Mouse (Mus musculus) lung, embryonic 14.5 days (tissue): ENCODE data around the gene Alpk1. TPM values are rescaled to one million over a fixed set of nuclear protein-coding genes. Genes with fewer than 3 reads are reported as not detected.

Experiments
- ATAC-seq: fragments of 200-750 bp; cut with Nextera tagmentation; 2 replicates; pipeline ENCODE4 v1.8.0; 2017; ENCODE audit warnings: mild to moderate bottlenecking, moderate TSS enrichment, moderate library complexity; ENCODE audit not compliant: insufficient read depth
- DNase-seq: peaks from one replicate; pipeline ENCODE4 v3.0.0-alpha.2; 2015
- H3K27ac ChIP-seq: fragments of 300-500 bp; sonication (generic); 2 replicates; pipeline ENCODE4 v1.5.1; 2014; ENCODE audit warnings: low read depth, mild to moderate bottlenecking, moderate library complexity
- H3K27me3 ChIP-seq: fragments of 300-500 bp; sonication (generic); 2 replicates; pipeline ENCODE4 v1.6.1; 2014; ENCODE audit warnings: low read length, control low read depth; ENCODE audit not compliant: insufficient read depth
- H3K36me3 ChIP-seq: fragments of 300-500 bp; sonication (generic); 2 replicates; pipeline ENCODE4 v1.6.1; 2014; ENCODE audit warnings: control low read depth; ENCODE audit not compliant: insufficient read depth
- H3K4me1 ChIP-seq: fragments of 300-500 bp; sonication (generic); 2 replicates; pipeline ENCODE4 v1.6.1; 2014; ENCODE audit warnings: antibody characterized with exemption, control low read depth; ENCODE audit not compliant: insufficient read depth
- H3K4me2 ChIP-seq: fragments of 300-500 bp; sonication (generic); 2 replicates; pipeline ENCODE4 v1.6.1; 2014; ENCODE audit warnings: mild to moderate bottlenecking
- H3K4me3 ChIP-seq: fragments of 300-500 bp; sonication (generic); 2 replicates; pipeline ENCODE4 v1.5.1; 2014; ENCODE audit warnings: low read depth, low read length
- H3K9ac ChIP-seq: fragments of 300-500 bp; sonication (generic); 2 replicates; pipeline ENCODE4 v1.6.1; 2014
- H3K9me3 ChIP-seq: fragments of 300-500 bp; sonication (generic); 2 replicates; pipeline ENCODE4 v1.6.1; 2016; ENCODE audit warnings: low read depth, low read length, control low read depth
- CTCF ChIP-seq: IDR thresholded peaks from 2 replicates; pipeline ENCODE4 v1.5.1; 2016; ENCODE audit warnings: antibody characterized with exemption, low read depth
- WGBS: fragments of 180-500 bp; shearing (Covaris S2); extraction: QIAGEN DNeasy Blood & Tissue Kit; methylation state at CpG from one replicate; pipeline ENCODE4 v1.1.7; 2014; 5-methylcytosine and 5-hydroxymethylcytosine counted together
- polyA plus RNA-seq: library from polyadenylated mRNA; unstranded; fragments of >200 nt; fragmentation: Nextera tagmentation; extraction: Ambion mirVana; gene quantifications from 2 replicates; pipeline ENCODE4 v1.2.1, GENCODE M21; 2014

The Alpk1 gene
- polyA plus RNA-seq, 1 experiment from 2014 or later, result 1.3 TPM

GRCm38 (mm10) chr3:127633080-127634032 is 147.0 kb downstream of the Alpk1 start, which contains the start of gene Neurog2:
Gene Neurog2 (plus strand): TSS chr3:127633135.
- DNase-seq (peak; percentile 44), ATAC-seq (peak; percentile 42)
- peaks cover 95% of the 10 kb centered on the region for H3K27me3 ChIP-seq
- H3K9me3 ChIP-seq, result no peaks in the 10 kb centered on the region
- under 1% methylated on average over 90 of the region's 92 CpGs for WGBS
- no peak within 1 kb of the TSS for H3K27ac ChIP-seq
- H3K4me1 ChIP-seq, result peaks cover 13% of the 10 kb centered on the region
- H3K4me2 ChIP-seq, result peak within 1 kb of the TSS; percentile 76
- no peak within 1 kb of the TSS for H3K9ac ChIP-seq
- no peaks in the 10 kb centered on the region for H3K36me3 ChIP-seq
- TF ChIP-seq CTCF, result no peak
- H3K4me3 ChIP-seq, result peak within 1 kb of the TSS; percentile 41

DNA sequence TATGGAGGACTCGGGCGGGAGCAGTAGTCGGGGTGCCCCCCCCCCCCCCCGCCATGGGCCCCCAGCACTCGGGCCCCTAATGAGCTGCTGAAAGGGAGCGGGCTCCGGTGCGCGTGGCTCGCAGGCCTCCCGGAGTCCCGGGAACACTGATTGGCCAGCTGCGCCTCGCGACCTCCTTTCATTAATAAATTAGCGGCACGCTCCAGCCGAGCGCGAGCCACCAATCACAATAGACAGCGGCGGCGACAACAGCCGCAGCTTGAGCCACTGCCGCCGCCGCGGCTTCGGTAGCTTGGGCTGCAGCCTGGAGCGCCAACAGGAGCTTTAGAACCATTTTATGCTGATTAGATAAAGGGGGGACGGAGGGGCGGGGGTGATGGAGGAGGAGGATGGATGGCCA is 147.8 kb downstream of the Alpk1 start:
- H3K27ac ChIP-seq, result no peak overlapping the region
- WGBS, result under 1% methylated on average over 30 of the region's 32 CpGs
- peak overlapping the region; percentile 76 for H3K4me2 ChIP-seq
- peaks cover 13% of the 10 kb centered on the region for H3K4me1 ChIP-seq
- DNase-seq (peak; percentile 68), ATAC-seq (peak; percentile 26; the same call in 1 of the 2 replicates)
- H3K4me3 ChIP-seq, result peak overlapping the region; percentile 41
- H3K9me3 ChIP-seq, result no peaks in the 10 kb centered on the region
- no peak overlapping the region for H3K9ac ChIP-seq
- no peak for TF ChIP-seq CTCF
- H3K36me3 ChIP-seq, result no peaks in the 10 kb centered on the region
- peaks cover 95% of the 10 kb centered on the region for H3K27me3 ChIP-seq

DNA sequence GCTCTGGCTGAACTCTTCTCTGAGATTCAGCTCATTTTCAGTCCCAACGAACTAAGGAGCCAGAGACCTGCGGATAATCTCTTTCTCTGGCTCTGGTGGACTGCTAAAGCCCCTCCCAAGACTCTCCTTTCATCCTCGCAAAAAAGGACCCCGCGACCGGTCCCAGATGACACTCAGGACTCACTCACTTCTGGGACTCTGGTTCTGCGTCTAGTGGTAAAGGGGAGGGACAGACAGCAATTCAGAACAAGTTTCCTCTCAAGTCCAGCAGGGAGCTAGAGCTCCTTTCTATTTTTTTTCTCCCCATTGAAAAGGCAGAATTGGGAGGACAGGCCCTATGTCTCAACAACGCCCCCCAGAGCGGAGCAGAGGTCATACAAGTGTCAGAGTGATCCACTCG is 148.7 kb downstream of the Alpk1 start:
- 1% methylated on average over 10 of the region's 10 CpGs for WGBS
- no peak for ATAC-seq

GRCm38 (mm10) chr3:127630735-127631372 is 149.5 kb downstream of the Alpk1 start:
- H3K36me3 ChIP-seq, result no peaks in the 10 kb centered on the region
- peaks cover 95% of the 10 kb centered on the region for H3K27me3 ChIP-seq
- ATAC-seq (no peak), DNase-seq (no peak)
- TF ChIP-seq CTCF, result no peak
- no peak overlapping the region for H3K4me3 ChIP-seq
- no peak overlapping the region for H3K4me2 ChIP-seq
- WGBS, result 4% methylated on average over 17 of the region's 17 CpGs
- H3K27ac ChIP-seq, result no peak overlapping the region
- no peak overlapping the region for H3K9ac ChIP-seq
- H3K9me3 ChIP-seq, result no peaks in the 10 kb centered on the region
- H3K4me1 ChIP-seq, result peaks cover 13% of the 10 kb centered on the region

More for the DNA sequence above, 148.7 kb downstream of the Alpk1 start:
- Histone ChIP-seq H3K27ac (no peak overlapping the region), H3K4me1 (peaks cover 13% of the 10 kb centered on the region), H3K9ac (no peak overlapping the region), H3K36me3 (no peaks in the 10 kb centered on the region), H3K27me3 (peaks cover 95% of the 10 kb centered on the region), H3K4me3 (no peak overlapping the region), H3K9me3 (no peaks in the 10 kb centered on the region), H3K4me2 (no peak overlapping the region)
- TF ChIP-seq CTCF, result no peak
- no peak for DNase-seq

DNA sequence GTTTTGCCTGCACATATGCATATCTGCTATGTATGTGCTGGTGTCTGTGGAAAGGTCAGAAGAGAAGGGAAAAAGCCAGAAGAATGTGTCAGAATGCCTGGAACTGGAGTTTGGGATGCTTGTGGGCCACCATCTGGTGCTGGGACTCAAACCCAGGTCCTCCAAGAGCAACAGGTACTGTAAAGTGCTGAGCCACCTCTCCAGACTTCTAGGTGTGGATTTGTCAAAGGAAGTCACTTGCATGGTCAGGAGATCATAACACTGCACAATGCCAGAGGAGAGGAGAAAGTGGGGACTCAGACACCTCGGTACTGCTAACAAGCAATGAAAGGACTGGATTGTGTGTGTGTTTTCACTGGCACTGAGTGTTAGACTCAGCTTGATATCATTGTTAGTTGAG is 150.1 kb downstream of the Alpk1 start:
- 17% methylated on average over 1 of the region's 1 CpGs for WGBS
- Histone ChIP-seq H3K27me3 (peaks cover 97% of the 10 kb centered on the region), H3K36me3 (no peaks in the 10 kb centered on the region), H3K9me3 (no peaks in the 10 kb centered on the region), H3K27ac (no peak overlapping the region), H3K4me1 (peaks cover 16% of the 10 kb centered on the region), H3K4me2 (no peak overlapping the region), H3K9ac (no peak overlapping the region), H3K4me3 (no peak overlapping the region)
- no peak for ATAC-seq
- no peak for TF ChIP-seq CTCF
- DNase-seq, result no peak

DNA sequence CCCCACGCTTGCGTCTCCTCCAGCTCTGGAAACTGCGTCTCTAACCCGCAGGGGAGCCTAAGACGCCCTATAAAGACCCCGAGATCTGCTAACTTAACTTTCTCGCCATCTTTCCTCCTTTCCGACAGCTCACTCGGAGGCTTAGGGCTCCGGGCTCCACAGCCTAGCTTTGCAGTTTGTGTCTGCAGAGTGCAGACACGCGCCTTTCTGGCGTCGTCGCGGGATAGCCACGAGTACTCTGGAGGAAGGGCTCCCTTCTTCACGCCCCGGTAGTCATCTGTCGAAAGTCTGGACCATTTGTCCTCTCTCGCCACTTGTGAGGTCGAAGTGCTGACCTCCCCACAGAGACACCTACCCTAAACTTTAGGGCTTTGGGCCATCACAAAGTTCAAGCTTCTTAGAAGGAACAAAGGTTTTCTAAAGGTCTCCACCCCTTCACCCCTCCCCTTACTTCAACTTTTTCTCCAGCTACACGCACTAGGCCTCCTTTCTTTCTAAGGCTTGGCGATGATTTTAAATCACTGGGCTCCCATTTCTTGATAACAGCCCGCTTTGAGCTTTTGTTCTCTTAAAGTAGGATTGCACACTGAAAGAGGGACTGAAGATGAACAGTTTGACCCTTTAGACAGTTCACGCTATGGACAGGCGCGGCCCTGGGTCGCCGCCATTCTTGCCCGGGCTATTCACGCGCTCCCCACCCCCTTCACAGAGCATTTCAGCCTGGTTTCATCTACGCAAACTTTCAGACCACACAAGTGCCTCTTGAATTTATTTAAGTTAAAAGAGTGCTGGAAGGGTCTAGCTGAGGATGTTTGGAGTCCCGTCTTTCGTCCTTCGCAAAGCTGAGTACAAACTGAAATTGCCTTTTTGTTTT is 151.8 kb downstream of the Alpk1 start:
- TF ChIP-seq CTCF, result no peak
- no peaks in the 10 kb centered on the region for H3K9me3 ChIP-seq
- peaks cover 82% of the 10 kb centered on the region for H3K27me3 ChIP-seq
- H3K4me3 ChIP-seq, result 0 out of 2 replicates have a peak overlapping the region, but pooled peaks have one; percentile 2
- H3K4me2 ChIP-seq, result no peak overlapping the region
- 1% methylated on average over 37 of the region's 37 CpGs for WGBS
- peak; percentile 43 for DNase-seq
- peaks cover 8% of the 10 kb centered on the region for H3K4me1 ChIP-seq
- H3K27ac ChIP-seq, result no peak overlapping the region
- ATAC-seq, result no peak
- H3K36me3 ChIP-seq, result no peaks in the 10 kb centered on the region
- no peak overlapping the region for H3K9ac ChIP-seq
